Mouse (Mus musculus) MEL (cell line): ENCODE measurements around the gene Rftn2.

Experiments
- CHD2 ChIP-seq: IDR thresholded peaks from 2 replicates; pipeline ENCODE4 v1.6.1; 2011; ENCODE audit warnings: low read length, improper control_type of control experiment
- CTCF ChIP-seq, 3 experiments: IDR thresholded peaks in 2 of 3; conservative IDR thresholded peaks in 1 of 3; 2 replicates each; pipeline ENCODE4 v1.5.1; 2011 to 2012; ENCODE audit warnings: low read length in 3 of 3, low read depth in 2 of 3, mild to moderate bottlenecking in 2 of 3, improper control_type of control experiment in 1 of 3, inconsistent platforms in 1 of 3, mixed read lengths in 1 of 3, moderate library complexity in 1 of 3; ENCODE audit not compliant: control insufficient read depth in 1 of 3, insufficient read depth in 1 of 3, poor library complexity in 1 of 3, severe bottlenecking in 1 of 3
- EP300 ChIP-seq, 2 experiments: IDR thresholded peaks; 2 replicates each; pipeline ENCODE4 v1.6.1; 2011; ENCODE audit warnings: improper control_type of control experiment in 2 of 2, low read length in 2 of 2, low read depth in 1 of 2, mild to moderate bottlenecking in 1 of 2
- ETS1 ChIP-seq: IDR thresholded peaks from 2 replicates; pipeline ENCODE4 v1.6.1; 2012; ENCODE audit warnings: low read depth, mild to moderate bottlenecking, inconsistent platforms, low read length, improper control_type of control experiment, moderate library complexity
- MAX ChIP-seq: IDR thresholded peaks from 2 replicates; pipeline ENCODE4 v1.6.1; 2011; ENCODE audit warnings: low read length, improper control_type of control experiment
- POLR2A ChIP-seq, 2 experiments: IDR thresholded peaks; 2 replicates each; pipeline ENCODE4 v1.6.1; 2011 to 2012; ENCODE audit warnings: low read length in 2 of 2, mild to moderate bottlenecking in 2 of 2, control low read depth in 1 of 2, improper control_type of control experiment in 1 of 2, low read depth in 1 of 2, moderate library complexity in 1 of 2; ENCODE audit not compliant: control insufficient read depth in 1 of 2, insufficient read depth in 1 of 2, poor library complexity in 1 of 2
- TAL1 ChIP-seq: IDR thresholded peaks from 2 replicates; pipeline ENCODE4 v1.6.1; 2012; ENCODE audit warnings: mild to moderate bottlenecking, inconsistent platforms, low read length, moderate library complexity, mixed read lengths
- UBTF ChIP-seq: IDR thresholded peaks from 2 replicates; pipeline ENCODE4 v1.6.1; 2012; ENCODE audit warnings: low read depth, mild to moderate bottlenecking, inconsistent platforms, low read length, improper control_type of control experiment, moderate library complexity, borderline replicate concordance; ENCODE audit not compliant: insufficient read depth
- ZC3H11A ChIP-seq: IDR thresholded peaks from 2 replicates; pipeline ENCODE4 v1.6.1; 2012; ENCODE audit warnings: low read depth, mild to moderate bottlenecking, inconsistent platforms, low read length, improper control_type of control experiment

- TF ChIP-seq CHD2: no peak
- TF ChIP-seq EP300 (IDR thresholded peaks at IDR 0.05; ENCODE audit: low read depth in 1 of 2, low read length in 2 of 2): no peak
- no peak for TF ChIP-seq ETS1
- TF ChIP-seq ZC3H11A: no peak
- no peak for TF ChIP-seq UBTF
- TF ChIP-seq CTCF (IDR thresholded peaks at IDR 0.05 in 2 of 3, conservative IDR thresholded peaks at IDR 0.05 in 1 of 3; ENCODE audit: control insufficient read depth in 1 of 3, insufficient read depth in 1 of 3, low read depth in 2 of 3, low read length in 3 of 3, poor library complexity in 1 of 3, severe bottlenecking in 1 of 3): no peak
- no peak for TF ChIP-seq POLR2A (IDR thresholded peaks at IDR 0.05; ENCODE audit: control insufficient read depth in 1 of 2, insufficient read depth in 1 of 2, low read depth in 1 of 2, low read length in 2 of 2, poor library complexity in 1 of 2)
- TF ChIP-seq MAX: no peak
- no peak for TF ChIP-seq TAL1
These were observed 13.1 kb downstream of the Rftn2 start for GRCm38 (mm10) chr1:55213475-55213874.
